Mouse (Mus musculus) myocyte (in vitro differentiated cells): ENCODE measurements around the gene Zdhhc7.

Experiments
- MAX ChIP-seq: IDR thresholded peaks from one replicate; pipeline ENCODE4 v1.6.1; 2011; ENCODE audit warnings: low read depth, mild to moderate bottlenecking, control low read depth
- MYOD1 ChIP-seq, 3 experiments: IDR thresholded peaks; one replicate each; pipeline ENCODE4 v1.6.1; 2011; ENCODE audit warnings: control low read depth in 2 of 3, low read depth in 2 of 3, mild to moderate bottlenecking in 2 of 3, moderate library complexity in 1 of 3; ENCODE audit not compliant: insufficient read length in 2 of 3, control insufficient read depth in 1 of 3
- MYOG ChIP-seq, 3 experiments: IDR thresholded peaks; one replicate each; pipeline ENCODE4 v1.6.1; 2011; ENCODE audit warnings: control low read depth in 2 of 3, low read depth in 2 of 3, mild to moderate bottlenecking in 2 of 3; ENCODE audit not compliant: insufficient read length in 2 of 3, control insufficient read depth in 1 of 3, insufficient read depth in 1 of 3
- POLR2A ChIP-seq: IDR thresholded peaks from one replicate; pipeline ENCODE4 v1.6.1; 2011; ENCODE audit warnings: low read depth, mild to moderate bottlenecking, control low read depth, moderate library complexity; ENCODE audit not compliant: insufficient read length
- POLR2AphosphoS2 ChIP-seq: IDR thresholded peaks from one replicate; pipeline ENCODE4 v1.6.1; 2011; ENCODE audit warnings: low read depth, control low read depth; ENCODE audit not compliant: insufficient read length
- TCF12 ChIP-seq: IDR thresholded peaks from one replicate; pipeline ENCODE4 v1.6.1; 2011; ENCODE audit warnings: mild to moderate bottlenecking, control low read depth; ENCODE audit not compliant: poor library complexity, insufficient read depth, severe bottlenecking
- TCF3 ChIP-seq: IDR thresholded peaks from one replicate; pipeline ENCODE4 v1.6.1; 2011; ENCODE audit warnings: low read depth, control low read depth; ENCODE audit not compliant: insufficient read length

GRCm38 (mm10) chr8:120067936-120068668 lies 33.2 kb downstream of the Zdhhc7 start:
- no peak for TF ChIP-seq TCF3
- no peak for TF ChIP-seq TCF12
- no peak for TF ChIP-seq POLR2A
- no peak for TF ChIP-seq MAX
- peak in 1 of 3 experiments; percentile 19 for TF ChIP-seq MYOG (IDR thresholded peaks at IDR 0.05; ENCODE audit: control insufficient read depth in 1 of 3, insufficient read depth in 1 of 3, insufficient read length in 2 of 3, low read depth in 2 of 3)
- TF ChIP-seq POLR2AphosphoS2 = no peak
- TF ChIP-seq MYOD1 (IDR thresholded peaks at IDR 0.05; ENCODE audit: control insufficient read depth in 1 of 3, insufficient read length in 2 of 3, low read depth in 2 of 3) = peak; percentile 29 to 63 (median 49)
